Mouse (Mus musculus) left cerebral cortex, adult 18-20 months (tissue): ENCODE measurements around the gene Ocm. TPM values are rescaled to one million over a fixed set of nuclear protein-coding genes. Genes with fewer than 3 reads are reported as not detected.
A peak's percentile ranks its signal among the peaks of the same experiment; 100 is the strongest.

Experiments
- DNase-seq, 2 experiments: peaks; one replicate each; pipeline ENCODE4 v3.0.0; 2021 to 2022; ENCODE audit warnings: low spot score in 2 of 2, mixed read lengths in 1 of 2
- total RNA-seq, 2 experiments: library from RNA; stranded (reverse); gene quantifications; 2 replicates each; pipeline ENCODE4 v1.2.3; 2021

Ocm gene
- total RNA-seq, 2 experiments from 2014 or later = 0.60 to 1.9 TPM

- no peak for DNase-seq
Measured at GRCm38 (mm10) chr5:144002461-144003192, 23.8 kb downstream of the Ocm start.

- no peak for DNase-seq
Measured at GRCm38 (mm10) chr5:143999409-143999808, 27.1 kb downstream of the Ocm start.

GRCm38 (mm10) chr5:143994632-143995365 is 31.7 kb downstream of the Ocm start:
- no peak for DNase-seq

- no peak for DNase-seq
Measured at GRCm38 (mm10) chr5:143993849-143994248, 32.6 kb downstream of the Ocm start.

GRCm38 (mm10) chr5:143993260-143993659 is 33.2 kb downstream of the Ocm start:
- no peak for DNase-seq

GRCm38 (mm10) chr5:143992661-143993060 is 33.8 kb downstream of the Ocm start:
- no peak for DNase-seq

- DNase-seq = no peak
Measured at GRCm38 (mm10) chr5:143990086-143990485, 36.4 kb downstream of the Ocm start.

- no peak for DNase-seq
Measured at GRCm38 (mm10) chr5:143989046-143989445, 37.4 kb downstream of the Ocm start.

- no peak for DNase-seq
Measured at GRCm38 (mm10) chr5:143987596-143987995, 38.9 kb downstream of the Ocm start.

GRCm38 (mm10) chr5:143985381-143985780 is 41.1 kb downstream of the Ocm start:
- DNase-seq = no peak

GRCm38 (mm10) chr5:143982361-143982760 is 44.1 kb downstream of the Ocm start:
- no peak for DNase-seq

GRCm38 (mm10) chr5:143980858-143981257 is 45.6 kb downstream of the Ocm start:
- DNase-seq = no peak

GRCm38 (mm10) chr5:143976726-143977431 is 49.6 kb downstream of the Ocm start:
- no peak for DNase-seq

GRCm38 (mm10) chr5:143976232-143976631 is 50.2 kb downstream of the Ocm start:
- no peak for DNase-seq

GRCm38 (mm10) chr5:143975631-143975933 is 50.9 kb downstream of the Ocm start:
- no peak for DNase-seq

- peak; percentile 50 to 72 for DNase-seq
Measured at GRCm38 (mm10) chr5:143974931-143975630, 51.4 kb downstream of the Ocm start.

GRCm38 (mm10) chr5:143972628-143973027 is 53.8 kb downstream of the Ocm start:
- DNase-seq = no peak
